Mouse (Mus musculus): ENCODE data around the gene Dnah17.

GRCm38 (mm10) chr11:117998356-117998755, 132.1 kb downstream of the Dnah17 start:
- no peak for TF ChIP-seq CTCF (IDR thresholded peaks at IDR 0.05; ENCODE audit: low read depth)
- no peak for TF ChIP-seq EP300 (optimal IDR thresholded peaks at IDR 0.05)

All from stomach, postnatal 0 days (tissue).